Mouse (Mus musculus): ENCODE measurements at regions not wholly inside any gene's neighbourhood (a gene's known extent, or its start where the extent isn't known, plus 50 kb on each side); places are given as distances from the start of the nearest gene placed in this dataset.

GRCm38 (mm10) chr14:80247575-80247974 is 263.7 kb downstream of the Olfm4 start:
- CTCF ChIA-PET, result no interaction called here
- POLR2A ChIA-PET, result no interaction called here
- DNase-seq (ENCODE audit: low read depth, low spot score) (no peak), ATAC-seq (no peak)
- H3K27me3 ChIP-seq, result no peaks in the 10 kb centered on the region
- in situ Hi-C loops (cut with MboI; ENCODE audit: low pct_unique_long_range_greater_than_20kb), result no loop called here
- TF ChIP-seq CTCF (IDR thresholded peaks at IDR 0.05), result no peak

GRCm38 (mm10) chr14:80249882-80250281 is 266.0 kb downstream of the Olfm4 start:
- TF ChIP-seq CTCF (IDR thresholded peaks at IDR 0.05), result no peak
- in situ Hi-C loops (cut with MboI; ENCODE audit: low pct_unique_long_range_greater_than_20kb), result no loop called here
- H3K27me3 ChIP-seq, result no peaks in the 10 kb centered on the region
- ChIA-PET POLR2A (no interaction called here), CTCF (no interaction called here)
- ATAC-seq, result no peak
- no peak for DNase-seq (ENCODE audit: low read depth, low spot score)

GRCm38 (mm10) chr14:80257086-80257485 is 273.2 kb downstream of the Olfm4 start:
- ChIA-PET POLR2A (no interaction called here), CTCF (interaction anchor here (1.5 to 2.5 kb wide), 2 partner anchors 9 to 12 kb away, joined by 5 to 8 read pairs; no protein-coding TSS in a partner anchor)
- no peak for TF ChIP-seq CTCF (IDR thresholded peaks at IDR 0.05)
- no peak for ATAC-seq
- no peaks in the 10 kb centered on the region for H3K27me3 ChIP-seq
- DNase-seq (ENCODE audit: low read depth, low spot score), result no peak
- in situ Hi-C loops (cut with MboI; ENCODE audit: low pct_unique_long_range_greater_than_20kb), result no loop called here

GRCm38 (mm10) chr14:80263173-80263572 is 279.3 kb downstream of the Olfm4 start:
- ATAC-seq (no peak), DNase-seq (ENCODE audit: low read depth, low spot score) (no peak)
- TF ChIP-seq CTCF (IDR thresholded peaks at IDR 0.05), result no peak
- ChIA-PET CTCF (no interaction called here), POLR2A (no interaction called here)
- no peaks in the 10 kb centered on the region for H3K27me3 ChIP-seq
- in situ Hi-C loops (cut with MboI; ENCODE audit: low pct_unique_long_range_greater_than_20kb), result no loop called here

GRCm38 (mm10) chr14:80265081-80265480 is 281.2 kb downstream of the Olfm4 start:
- H3K27me3 ChIP-seq, result no peaks in the 10 kb centered on the region
- ATAC-seq, result no peak
- ChIA-PET POLR2A (no interaction called here), CTCF (interaction anchor here (1.2 kb wide), 1 partner anchor 8 kb away, joined by 5 read pairs; no protein-coding TSS in a partner anchor)
- no peak for TF ChIP-seq CTCF (IDR thresholded peaks at IDR 0.05)
- no peak for DNase-seq (ENCODE audit: low read depth, low spot score)
- in situ Hi-C loops (cut with MboI; ENCODE audit: low pct_unique_long_range_greater_than_20kb), result no loop called here

DNA sequence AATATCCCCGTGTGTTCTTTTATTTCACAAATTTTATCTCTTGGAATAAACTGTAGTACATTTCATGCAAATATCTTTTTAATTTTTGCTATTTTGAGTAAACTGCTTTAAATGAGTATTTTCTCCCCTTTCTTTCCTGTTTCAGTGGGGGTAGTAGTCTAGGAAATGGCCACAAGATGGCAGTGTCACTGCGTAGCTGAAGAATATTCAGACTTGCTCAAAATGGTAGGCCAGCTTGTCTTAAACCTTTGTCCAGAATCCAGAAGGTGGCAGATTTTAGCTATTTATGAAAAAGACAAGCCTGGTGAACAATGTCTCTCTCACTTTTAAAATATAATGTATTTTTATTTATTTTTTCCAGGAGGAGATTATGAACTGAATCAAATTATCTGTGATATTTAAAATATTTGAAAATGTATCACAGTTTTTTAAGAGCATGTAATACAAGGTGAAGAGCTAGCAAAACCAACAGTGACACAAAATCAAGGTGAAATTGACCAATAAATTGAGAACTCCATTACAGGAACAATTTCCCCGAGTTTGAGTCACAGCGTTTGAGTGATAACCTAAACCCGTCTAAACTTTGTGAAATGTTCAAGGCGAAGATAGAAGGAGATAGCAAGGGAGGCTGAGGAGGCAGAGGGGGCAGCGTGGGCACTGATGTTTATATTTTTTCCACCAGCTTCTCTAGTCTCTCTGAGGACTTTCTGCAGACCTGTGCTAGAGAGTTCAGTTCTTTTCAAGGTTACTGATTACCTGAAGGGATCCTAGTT is 285.5 kb downstream of the Olfm4 start:
- peaks cover 11% of the 10 kb centered on the region for H3K27me3 ChIP-seq
- TF ChIP-seq CTCF (IDR thresholded peaks at IDR 0.05), result peak; percentile 72
- peak; percentile 60 for ATAC-seq
- no peak for DNase-seq (ENCODE audit: low read depth, low spot score)
- in situ Hi-C loops (cut with MboI; ENCODE audit: low pct_unique_long_range_greater_than_20kb), result no loop called here
- ChIA-PET CTCF (interaction anchor here (0.7 to 3.2 kb wide), 2 partner anchors 12 to 40 kb away, joined by 3 to 8 read pairs; no protein-coding TSS in a partner anchor), POLR2A (no interaction called here)

GRCm38 (mm10) chr14:80270063-80270462 is 286.2 kb downstream of the Olfm4 start:
- peaks cover 11% of the 10 kb centered on the region for H3K27me3 ChIP-seq
- ChIA-PET POLR2A (no interaction called here), CTCF (interaction anchor here (3.2 kb wide), 1 partner anchor 13 kb away, joined by 8 read pairs; no protein-coding TSS in a partner anchor)
- in situ Hi-C loops (cut with MboI; ENCODE audit: low pct_unique_long_range_greater_than_20kb), result no loop called here
- DNase-seq (ENCODE audit: low read depth, low spot score) (no peak), ATAC-seq (no peak)
- TF ChIP-seq CTCF (IDR thresholded peaks at IDR 0.05), result no peak

GRCm38 (mm10) chr14:80280188-80280587 is 296.3 kb downstream of the Olfm4 start:
- in situ Hi-C loops (cut with MboI; ENCODE audit: low pct_unique_long_range_greater_than_20kb), result no loop called here
- POLR2A ChIA-PET, result no interaction called here
- H3K27me3 ChIP-seq, result no peaks in the 10 kb centered on the region
- ATAC-seq (no peak), DNase-seq (ENCODE audit: low read depth, low spot score) (no peak)
- CTCF ChIA-PET, result no interaction called here
- TF ChIP-seq CTCF (IDR thresholded peaks at IDR 0.05), result no peak

- DNase-seq (ENCODE audit: low read depth, low spot score), result no peak
- H3K27me3 ChIP-seq, result peaks cover 11% of the 10 kb centered on the region
- ATAC-seq, result no peak
- CTCF ChIA-PET, result no interaction called here
- no peak for TF ChIP-seq CTCF (IDR thresholded peaks at IDR 0.05)
- in situ Hi-C loops (cut with MboI; ENCODE audit: low pct_unique_long_range_greater_than_20kb), result no loop called here
- POLR2A ChIA-PET, result no interaction called here
Observed at GRCm38 (mm10) chr14:80283726-80284125, 299.8 kb downstream of the Olfm4 start.

- DNase-seq (ENCODE audit: low read depth, low spot score) (no peak), ATAC-seq (no peak)
- H3K27me3 ChIP-seq, result peaks cover 14% of the 10 kb centered on the region
- ChIA-PET POLR2A (no interaction called here), CTCF (no interaction called here)
- in situ Hi-C loops (cut with MboI; ENCODE audit: low pct_unique_long_range_greater_than_20kb), result no loop called here
- no peak for TF ChIP-seq CTCF (IDR thresholded peaks at IDR 0.05)
Observed at GRCm38 (mm10) chr14:80291360-80291759, 307.5 kb downstream of the Olfm4 start.

- no peak for ATAC-seq
- no peak for TF ChIP-seq CTCF (IDR thresholded peaks at IDR 0.05)
- ChIA-PET CTCF (no interaction called here), POLR2A (no interaction called here)
- H3K27me3 ChIP-seq, result peaks cover 10% of the 10 kb centered on the region
- DNase-seq (ENCODE audit: low read depth, low spot score), result no peak
- in situ Hi-C loops (cut with MboI; ENCODE audit: low pct_unique_long_range_greater_than_20kb), result no loop called here
Observed at GRCm38 (mm10) chr14:80293378-80293777, 309.5 kb downstream of the Olfm4 start.

DNA sequence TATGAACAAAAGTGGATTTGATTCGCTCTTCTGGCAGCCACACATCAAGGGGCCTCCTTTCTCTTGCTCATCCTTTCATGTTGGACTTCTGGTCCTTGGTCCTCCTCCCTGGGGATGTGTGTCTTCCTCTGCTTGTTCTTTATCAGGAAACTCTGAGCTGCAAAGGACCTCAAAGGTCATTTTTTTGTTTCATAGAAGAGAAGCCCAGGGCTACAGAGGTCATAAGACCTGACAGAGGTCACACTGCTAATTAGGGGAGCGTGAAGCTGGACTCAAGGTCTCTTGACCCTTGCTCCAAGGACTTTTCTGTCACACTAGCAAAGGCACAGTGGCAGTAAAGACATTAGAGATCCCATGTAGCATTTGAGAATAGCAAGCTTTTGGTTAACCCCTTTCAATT is 345.8 kb downstream of the Olfm4 start:
- CTCF ChIA-PET, result no interaction called here

More for the DNA sequence above, 345.8 kb downstream of the Olfm4 start:
- POLR2A ChIA-PET, result no interaction called here
- H3K27me3 ChIP-seq, result peaks cover 9% of the 10 kb centered on the region
- ATAC-seq (no peak), DNase-seq (ENCODE audit: low read depth, low spot score) (no peak)
- TF ChIP-seq CTCF (IDR thresholded peaks at IDR 0.05), result no peak
- in situ Hi-C loops (cut with MboI; ENCODE audit: low pct_unique_long_range_greater_than_20kb), result no loop called here

Data from Patski (cell line).